Mouse (Mus musculus) embryonic facial prominence, embryonic 13.5 days (tissue): Measurements from ENCODE around the gene Tmem230. TPM values are rescaled to one million over a fixed set of nuclear protein-coding genes. Genes with fewer than 3 reads are reported as not detected.

Source experiments
- ATAC-seq: fragments of 200-750 bp; cut with Nextera tagmentation; 2 replicates; pipeline ENCODE4 v1.8.0; 2017; ENCODE audit warnings: low read depth; ENCODE audit not compliant: insufficient number of reproducible peaks, insufficient read depth, low FRiP score, low TSS enrichment
- H3K27ac ChIP-seq: fragments of 300-500 bp; sonication (generic); 2 replicates; pipeline ENCODE4 v1.5.1; 2015; ENCODE audit warnings: moderate library complexity, mild to moderate bottlenecking, inconsistent platforms
- H3K27me3 ChIP-seq: fragments of 300-500 bp; sonication (generic); 2 replicates; pipeline ENCODE4 v1.6.1; 2015; ENCODE audit warnings: mild to moderate bottlenecking, inconsistent platforms
- H3K36me3 ChIP-seq: fragments of 300-500 bp; sonication (generic); 2 replicates; pipeline ENCODE4 v1.6.1; 2015; ENCODE audit warnings: mild to moderate bottlenecking, inconsistent platforms
- H3K4me1 ChIP-seq: fragments of 300-500 bp; sonication (generic); 2 replicates; pipeline ENCODE4 v1.6.1; 2015; ENCODE audit warnings: inconsistent platforms
- H3K4me2 ChIP-seq: fragments of 300-500 bp; sonication (generic); 2 replicates; pipeline ENCODE4 v1.6.1; 2015; ENCODE audit warnings: moderate library complexity, mild to moderate bottlenecking, inconsistent platforms
- H3K4me3 ChIP-seq: fragments of 300-500 bp; sonication (generic); 2 replicates; pipeline ENCODE4 v1.5.1; 2015; ENCODE audit warnings: mild to moderate bottlenecking, inconsistent platforms
- H3K9ac ChIP-seq: fragments of 300-500 bp; sonication (generic); 2 replicates; pipeline ENCODE4 v1.6.1; 2015; ENCODE audit warnings: mild to moderate bottlenecking, inconsistent platforms
- H3K9me3 ChIP-seq: fragments of 300-500 bp; sonication (generic); 2 replicates; pipeline ENCODE4 v1.6.1; 2016; ENCODE audit warnings: inconsistent platforms
- WGBS: fragments of 180-500 bp; shearing (Covaris S2); methylation state at CpG from one replicate; pipeline ENCODE4 v1.1.7; 2015; ENCODE audit warnings: mixed read lengths; 5-methylcytosine and 5-hydroxymethylcytosine counted together
- polyA plus RNA-seq: library from polyadenylated mRNA; unstranded; fragments of >200 nt; fragmentation: Nextera tagmentation; extraction: Ambion mirVana; gene quantifications from 2 replicates; pipeline ENCODE4 v1.2.1, GENCODE M21; 2015

The Tmem230 gene
- polyA plus RNA-seq, 1 experiment from 2014 or later: 55.9 TPM

DNA sequence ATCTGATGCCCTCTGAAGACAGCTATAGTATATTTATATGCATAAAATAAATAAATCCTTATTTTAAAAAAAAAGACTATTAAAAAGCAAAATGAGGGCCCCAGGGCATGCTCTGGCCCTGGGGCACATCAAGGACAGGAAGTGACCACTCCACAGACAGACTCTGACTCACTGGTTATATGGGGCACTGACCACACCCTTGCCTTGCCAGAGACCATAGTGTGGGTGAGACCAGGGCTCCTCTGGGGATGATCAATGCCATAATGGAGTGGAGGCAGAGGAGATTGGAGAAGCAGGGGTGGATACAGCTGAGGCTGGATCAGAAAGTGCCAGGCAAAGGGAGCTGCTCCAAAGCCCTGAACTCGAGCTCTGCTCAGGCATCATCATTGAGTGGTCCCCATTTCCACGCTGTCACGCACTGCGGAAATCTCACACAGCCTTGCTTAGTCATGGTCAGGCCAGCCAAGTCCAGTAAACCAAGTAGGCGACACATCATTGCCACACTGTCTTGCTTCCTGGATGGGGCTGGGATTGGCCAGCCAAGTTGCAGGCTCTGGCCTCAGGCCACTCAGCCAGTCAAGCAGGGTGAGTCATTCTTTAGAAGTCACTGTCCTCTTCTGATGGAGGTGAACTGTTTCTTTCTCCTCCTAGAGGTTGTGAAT, 35.5 kb downstream of the Tmem230 start:
- no peak for ATAC-seq
- Histone ChIP-seq H3K4me1 (no peaks in the 10 kb centered on the region), H3K27me3 (no peaks in the 10 kb centered on the region), H3K4me3 (no peak overlapping the region), H3K9ac (no peak overlapping the region), H3K4me2 (no peak overlapping the region), H3K9me3 (no peaks in the 10 kb centered on the region), H3K36me3 (no peaks in the 10 kb centered on the region), H3K27ac (no peak overlapping the region)
- 83% methylated on average over 5 of the region's 5 CpGs for WGBS

GRCm38 (mm10) chr2:132210806-132211312, 36.7 kb downstream of the Tmem230 start:
- no peak overlapping the region for H3K27ac ChIP-seq
- H3K4me3 ChIP-seq: no peak overlapping the region
- no peaks in the 10 kb centered on the region for H3K4me1 ChIP-seq
- H3K9me3 ChIP-seq: no peaks in the 10 kb centered on the region
- ATAC-seq: no peak
- no peak overlapping the region for H3K9ac ChIP-seq
- H3K36me3 ChIP-seq: no peaks in the 10 kb centered on the region
- no peak overlapping the region for H3K4me2 ChIP-seq
- H3K27me3 ChIP-seq: no peaks in the 10 kb centered on the region
- WGBS: 76% methylated on average over 9 of the region's 9 CpGs

- Histone ChIP-seq H3K27ac (no peak overlapping the region), H3K9ac (no peak overlapping the region), H3K36me3 (no peaks in the 10 kb centered on the region), H3K4me1 (no peaks in the 10 kb centered on the region), H3K27me3 (no peaks in the 10 kb centered on the region), H3K9me3 (no peaks in the 10 kb centered on the region), H3K4me2 (no peak overlapping the region), H3K4me3 (no peak overlapping the region)
- ATAC-seq: no peak
- 80% methylated on average over 8 of the region's 8 CpGs for WGBS
These were observed 39.2 kb downstream of the Tmem230 start for GRCm38 (mm10) chr2:132208246-132208881.

DNA sequence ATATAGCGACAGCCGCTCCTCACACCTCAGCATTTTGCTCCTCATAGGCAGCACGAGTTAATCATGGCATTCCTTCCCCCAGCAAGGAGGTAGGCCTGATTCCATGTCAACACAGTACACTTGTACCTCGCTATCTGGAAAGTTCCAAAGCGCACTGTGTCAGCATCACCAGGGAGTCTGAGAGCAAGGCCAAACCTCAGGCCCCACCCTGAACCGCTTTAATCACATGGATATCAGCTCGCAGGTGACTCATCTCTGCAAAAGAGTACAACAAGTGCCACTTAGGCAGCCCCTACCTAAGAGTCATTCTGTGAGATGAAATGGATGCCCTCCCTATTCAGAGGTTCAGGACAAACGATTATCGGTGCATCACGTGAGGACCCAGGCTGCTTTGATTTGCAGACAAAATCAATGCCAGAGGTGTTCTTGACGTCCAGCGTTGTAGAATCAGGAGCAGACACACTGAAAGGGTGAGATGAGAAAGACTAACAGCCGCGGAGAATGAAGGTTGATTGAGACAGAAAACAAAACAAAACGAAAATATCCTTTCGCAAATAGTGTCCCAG, 41.2 kb downstream of the Tmem230 start:
- no peaks in the 10 kb centered on the region for H3K36me3 ChIP-seq
- ATAC-seq: no peak
- no peaks in the 10 kb centered on the region for H3K27me3 ChIP-seq
- no peak overlapping the region for H3K27ac ChIP-seq
- no peak overlapping the region for H3K4me2 ChIP-seq
- H3K9ac ChIP-seq: no peak overlapping the region
- no peak overlapping the region for H3K4me3 ChIP-seq
- no peaks in the 10 kb centered on the region for H3K4me1 ChIP-seq
- 76% methylated on average over 16 of the region's 16 CpGs for WGBS
- H3K9me3 ChIP-seq: no peaks in the 10 kb centered on the region

GRCm38 (mm10) chr2:132205549-132205948, 42.1 kb downstream of the Tmem230 start:
- H3K4me3 ChIP-seq: no peak overlapping the region
- 81% methylated on average over 4 of the region's 4 CpGs for WGBS
- H3K27ac ChIP-seq: no peak overlapping the region
- no peaks in the 10 kb centered on the region for H3K36me3 ChIP-seq
- H3K9ac ChIP-seq: no peak overlapping the region
- ATAC-seq: no peak
- no peaks in the 10 kb centered on the region for H3K27me3 ChIP-seq
- H3K9me3 ChIP-seq: no peaks in the 10 kb centered on the region
- no peaks in the 10 kb centered on the region for H3K4me1 ChIP-seq
- no peak overlapping the region for H3K4me2 ChIP-seq

- Histone ChIP-seq H3K9ac (no peak overlapping the region), H3K4me3 (no peak overlapping the region), H3K27ac (no peak overlapping the region), H3K4me2 (no peak overlapping the region), H3K4me1 (no peaks in the 10 kb centered on the region), H3K27me3 (no peaks in the 10 kb centered on the region), H3K9me3 (no peaks in the 10 kb centered on the region), H3K36me3 (no peaks in the 10 kb centered on the region)
- ATAC-seq: no peak
- WGBS: 88% methylated on average over 3 of the region's 3 CpGs
These were observed 43.8 kb downstream of the Tmem230 start for GRCm38 (mm10) chr2:132203773-132204172.

- WGBS: 71% methylated on average over 3 of the region's 3 CpGs
- H3K4me2 ChIP-seq: no peak overlapping the region
These were observed 44.4 kb downstream of the Tmem230 start for GRCm38 (mm10) chr2:132203186-132203585.

GRCm38 (mm10) chr2:132198017-132198933, 49.3 kb downstream of the Tmem230 start:
- no peak overlapping the region for H3K27ac ChIP-seq
- no peak overlapping the region for H3K4me2 ChIP-seq
- H3K4me3 ChIP-seq: no peak overlapping the region
- no peaks in the 10 kb centered on the region for H3K9me3 ChIP-seq
- H3K36me3 ChIP-seq: no peaks in the 10 kb centered on the region
- H3K27me3 ChIP-seq: no peaks in the 10 kb centered on the region
- no peaks in the 10 kb centered on the region for H3K4me1 ChIP-seq
- no peak for ATAC-seq
- 84% methylated on average over 9 of the region's 9 CpGs for WGBS
- H3K9ac ChIP-seq: no peak overlapping the region

More at GRCm38 (mm10) chr2:132203186-132203585, 44.4 kb downstream of the Tmem230 start:
- Histone ChIP-seq H3K27me3 (no peaks in the 10 kb centered on the region), H3K9me3 (no peaks in the 10 kb centered on the region), H3K4me3 (no peak overlapping the region), H3K27ac (no peak overlapping the region), H3K4me1 (no peaks in the 10 kb centered on the region), H3K36me3 (no peaks in the 10 kb centered on the region), H3K9ac (no peak overlapping the region)
- no peak for ATAC-seq

DNA sequence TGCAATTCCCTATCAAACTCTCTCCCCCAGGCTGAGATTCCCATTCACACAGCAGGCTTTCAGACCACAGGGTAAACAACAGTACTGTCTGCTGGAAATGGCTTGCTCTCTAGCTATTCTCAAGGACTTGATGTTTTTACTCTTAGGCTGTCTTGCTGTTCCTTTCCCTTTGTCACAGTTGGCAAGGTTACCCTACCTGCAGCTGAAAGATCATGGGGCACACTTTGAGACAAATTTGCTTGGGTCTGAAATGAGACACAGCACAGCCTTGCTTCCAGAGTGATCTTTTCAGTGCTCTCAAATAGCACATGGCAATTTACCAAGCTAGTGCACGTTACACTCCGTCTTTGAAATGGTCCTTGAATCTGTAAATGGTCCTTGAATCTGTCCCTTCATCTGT, 52.0 kb downstream of the Tmem230 start:
- no peaks in the 10 kb centered on the region for H3K27me3 ChIP-seq
- no peak overlapping the region for H3K9ac ChIP-seq
- no peak overlapping the region for H3K27ac ChIP-seq
- H3K36me3 ChIP-seq: no peaks in the 10 kb centered on the region
- H3K4me3 ChIP-seq: no peak overlapping the region
- H3K4me2 ChIP-seq: no peak overlapping the region
- no peaks in the 10 kb centered on the region for H3K9me3 ChIP-seq
- ATAC-seq: no peak
- H3K4me1 ChIP-seq: no peaks in the 10 kb centered on the region
- 75% methylated on average over 2 of the region's 2 CpGs for WGBS

DNA sequence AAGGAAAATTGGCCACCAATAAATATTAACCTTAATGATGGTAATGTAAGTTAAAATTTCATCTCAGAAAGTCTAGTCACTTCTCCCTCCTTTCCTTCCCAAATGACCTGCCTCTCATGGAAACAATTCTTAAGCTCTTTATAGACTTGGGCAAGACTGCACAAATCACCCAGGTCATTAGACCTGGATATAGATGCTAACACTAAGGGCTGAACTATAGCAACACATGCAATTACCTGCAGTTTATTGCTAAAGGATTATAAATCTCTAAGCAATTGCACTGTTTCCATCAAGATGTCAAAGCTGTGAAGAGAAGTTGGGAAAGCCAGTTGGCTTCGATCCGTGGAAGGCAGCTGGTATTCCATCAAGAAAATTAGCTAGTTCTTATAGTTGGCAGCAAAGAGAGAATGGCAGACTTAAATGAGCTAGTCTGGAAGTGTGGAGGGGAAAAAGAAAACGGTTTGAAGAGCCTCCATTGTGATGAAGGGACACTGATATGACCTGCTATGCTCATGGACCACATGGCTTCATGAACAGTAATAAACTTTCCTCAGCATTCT, 56.9 kb downstream of the Tmem230 start:
- Histone ChIP-seq H3K36me3 (no peaks in the 10 kb centered on the region), H3K4me1 (no peaks in the 10 kb centered on the region), H3K4me3 (no peak overlapping the region), H3K27me3 (no peaks in the 10 kb centered on the region), H3K27ac (no peak overlapping the region), H3K4me2 (no peak overlapping the region), H3K9me3 (no peaks in the 10 kb centered on the region), H3K9ac (no peak overlapping the region)
- WGBS: 79% methylated on average over 3 of the region's 3 CpGs
- no peak for ATAC-seq
